Mouse (Mus musculus) embryonic facial prominence, embryonic 13.5 days (tissue): ENCODE data around the gene Lgsn. TPM values are rescaled to one million over a fixed set of nuclear protein-coding genes. Genes with fewer than 3 reads are reported as not detected.

ENCODE experiments used
- ATAC-seq: fragments of 200-750 bp; cut with Nextera tagmentation; 2 replicates; pipeline ENCODE4 v1.8.0; 2017; ENCODE audit warnings: low read depth; ENCODE audit not compliant: insufficient number of reproducible peaks, insufficient read depth, low FRiP score, low TSS enrichment
- H3K27ac ChIP-seq: fragments of 300-500 bp; sonication (generic); 2 replicates; pipeline ENCODE4 v1.5.1; 2015; ENCODE audit warnings: moderate library complexity, mild to moderate bottlenecking, inconsistent platforms
- H3K27me3 ChIP-seq: fragments of 300-500 bp; sonication (generic); 2 replicates; pipeline ENCODE4 v1.6.1; 2015; ENCODE audit warnings: mild to moderate bottlenecking, inconsistent platforms
- H3K36me3 ChIP-seq: fragments of 300-500 bp; sonication (generic); 2 replicates; pipeline ENCODE4 v1.6.1; 2015; ENCODE audit warnings: mild to moderate bottlenecking, inconsistent platforms
- H3K4me1 ChIP-seq: fragments of 300-500 bp; sonication (generic); 2 replicates; pipeline ENCODE4 v1.6.1; 2015; ENCODE audit warnings: inconsistent platforms
- H3K4me2 ChIP-seq: fragments of 300-500 bp; sonication (generic); 2 replicates; pipeline ENCODE4 v1.6.1; 2015; ENCODE audit warnings: moderate library complexity, mild to moderate bottlenecking, inconsistent platforms
- H3K4me3 ChIP-seq: fragments of 300-500 bp; sonication (generic); 2 replicates; pipeline ENCODE4 v1.5.1; 2015; ENCODE audit warnings: mild to moderate bottlenecking, inconsistent platforms
- H3K9ac ChIP-seq: fragments of 300-500 bp; sonication (generic); 2 replicates; pipeline ENCODE4 v1.6.1; 2015; ENCODE audit warnings: mild to moderate bottlenecking, inconsistent platforms
- H3K9me3 ChIP-seq: fragments of 300-500 bp; sonication (generic); 2 replicates; pipeline ENCODE4 v1.6.1; 2016; ENCODE audit warnings: inconsistent platforms
- WGBS: fragments of 180-500 bp; shearing (Covaris S2); methylation state at CpG from one replicate; pipeline ENCODE4 v1.1.7; 2015; ENCODE audit warnings: mixed read lengths; 5-methylcytosine and 5-hydroxymethylcytosine counted together
- polyA plus RNA-seq: library from polyadenylated mRNA; unstranded; fragments of >200 nt; fragmentation: Nextera tagmentation; extraction: Ambion mirVana; gene quantifications from 2 replicates; pipeline ENCODE4 v1.2.1, GENCODE M21; 2015

Gene Lgsn
- polyA plus RNA-seq, 1 experiment from 2014 or later = not detected

GRCm38 (mm10) chr1:31222564-31222963 is 46.4 kb downstream of the Lgsn start, which contains the start of the genes 4931428L18Rik and Pih1d3:
Gene 4931428L18Rik, minus strand, starts transcription at chr1:31222684.
Gene Pih1d3, plus strand, starts transcription at chr1:31222838.
- Histone ChIP-seq H3K9me3 (no peaks in the 10 kb centered on the region), H3K4me1 (no peaks in the 10 kb centered on the region), H3K9ac (no peak within 1 kb of the TSS), H3K36me3 (no peaks in the 10 kb centered on the region), H3K27me3 (no peaks in the 10 kb centered on the region), H3K4me2 (no peak within 1 kb of the TSS), H3K27ac (no peak within 1 kb of the TSS), H3K4me3 (no peak within 1 kb of the TSS)
- ATAC-seq = no peak
- WGBS = 91% methylated on average over 7 of the region's 7 CpGs

GRCm38 (mm10) chr1:31233319-31234036 is 57.3 kb downstream of the Lgsn start:
- Histone ChIP-seq H3K9me3 (no peaks in the 10 kb centered on the region), H3K27ac (no peak overlapping the region), H3K4me1 (no peaks in the 10 kb centered on the region), H3K4me2 (no peak overlapping the region), H3K27me3 (no peaks in the 10 kb centered on the region), H3K9ac (no peak overlapping the region), H3K36me3 (no peaks in the 10 kb centered on the region), H3K4me3 (no peak overlapping the region)
- ATAC-seq = no peak

Other genes starting within 250 kb of the Lgsn start
- not detected in 2 replicates for gene AC153137.1, start 198.4 kb upstream of the Lgsn start, polyA plus RNA-seq
- gene 4931428L18Rik, start 46.3 kb downstream of the Lgsn start, polyA plus RNA-seq = not detected in 2 replicates
- gene Pih1d3, start 46.4 kb downstream of the Lgsn start, polyA plus RNA-seq = not detected in 2 replicates